Mouse (Mus musculus) hindbrain, embryonic 11.5 days (tissue): Measurements from ENCODE around the gene Rtbdn. TPM values are rescaled to one million over a fixed set of nuclear protein-coding genes. Genes with fewer than 3 reads are reported as not detected.

Experiments used
- ATAC-seq: fragments of 200-750 bp; cut with Nextera tagmentation; 2 replicates; pipeline ENCODE4 v1.8.0; 2017; ENCODE audit warnings: mild to moderate bottlenecking, moderate TSS enrichment, moderate library complexity; ENCODE audit not compliant: low FRiP score
- DNase-seq: peaks from one replicate; pipeline ENCODE4 v3.0.0-alpha.2; 2015; ENCODE audit warnings: low spot score
- H3K27ac ChIP-seq: fragments of 300-500 bp; sonication (generic); 2 replicates; pipeline ENCODE4 v1.5.1; 2014; ENCODE audit warnings: mild to moderate bottlenecking, low read depth, low read length
- H3K27me3 ChIP-seq: fragments of 300-500 bp; sonication (generic); 2 replicates; pipeline ENCODE4 v1.6.1; 2014; ENCODE audit warnings: mild to moderate bottlenecking, low read length, moderate library complexity, mixed read lengths; ENCODE audit not compliant: control insufficient read depth, insufficient read depth
- H3K36me3 ChIP-seq: fragments of 300-500 bp; sonication (generic); 2 replicates; pipeline ENCODE4 v1.6.1; 2014; ENCODE audit warnings: mild to moderate bottlenecking, low read length, moderate library complexity, mixed read lengths; ENCODE audit not compliant: control insufficient read depth, insufficient read depth
- H3K4me1 ChIP-seq: fragments of 300-500 bp; sonication (generic); replicated peaks from 2 replicates; pipeline ENCODE4 v1.6.1; 2014; ENCODE audit warnings: low read length, mixed read lengths; ENCODE audit not compliant: control insufficient read depth, insufficient read depth
- H3K4me2 ChIP-seq: fragments of 300-500 bp; sonication (generic); replicated peaks from 2 replicates; pipeline ENCODE4 v1.6.1; 2014; ENCODE audit warnings: mild to moderate bottlenecking, low read depth, low read length
- H3K4me3 ChIP-seq: fragments of 300-500 bp; sonication (generic); 2 replicates; pipeline ENCODE4 v1.5.1; 2014; ENCODE audit warnings: low read depth, low read length
- H3K9ac ChIP-seq: fragments of 300-500 bp; sonication (generic); 2 replicates; pipeline ENCODE4 v1.6.1; 2014; ENCODE audit warnings: low read depth, low read length
- H3K9me3 ChIP-seq: fragments of 300-500 bp; sonication (generic); 2 replicates; pipeline ENCODE4 v1.6.1; 2016; ENCODE audit warnings: low read length; ENCODE audit not compliant: control insufficient read depth
- WGBS: fragments of 180-500 bp; shearing (Covaris S2); extraction: QIAGEN DNeasy Blood & Tissue Kit; methylation state at CpG from one replicate; pipeline ENCODE4 v1.1.7; 2014; 5-methylcytosine and 5-hydroxymethylcytosine counted together
- polyA plus RNA-seq: library from polyadenylated mRNA; unstranded; fragments of >200 nt; fragmentation: Nextera tagmentation; extraction: Ambion mirVana; gene quantifications from 2 replicates; pipeline ENCODE4 v1.2.1, GENCODE M21; 2014

Gene Rtbdn
- polyA plus RNA-seq, 1 experiment from 2014 or later: 0.14 TPM

DNA sequence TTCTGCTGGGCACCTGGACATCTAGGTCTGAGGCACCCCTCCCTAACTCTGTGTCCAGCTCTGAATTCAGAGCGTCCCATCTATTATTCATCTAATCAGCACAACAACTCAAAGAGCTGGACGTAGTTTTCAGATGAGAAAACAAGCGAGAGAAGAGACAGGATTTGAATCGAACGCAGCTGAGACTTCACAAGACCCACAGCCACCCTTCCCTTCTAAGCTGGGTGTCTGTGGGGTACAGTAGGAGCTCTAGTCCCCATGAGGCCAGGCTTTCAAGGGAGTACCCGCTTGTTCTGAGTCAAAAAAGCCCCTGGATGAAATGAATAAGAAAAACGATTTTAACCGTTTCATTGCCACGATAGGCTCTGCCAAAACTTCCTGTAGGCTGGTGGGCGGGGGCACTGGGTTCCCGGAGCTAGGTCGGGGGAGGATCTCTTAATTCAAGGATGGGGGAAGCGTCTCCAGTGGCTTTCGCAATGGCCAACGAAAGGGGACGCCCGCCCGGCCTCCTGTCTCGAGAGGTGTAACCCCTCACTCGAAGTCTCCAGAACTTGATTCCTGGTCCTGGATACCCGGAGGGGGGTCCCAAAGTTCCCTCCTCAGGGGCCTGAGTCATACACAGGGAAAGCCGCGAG, 38.4 kb downstream of the Rtbdn start:
- peak overlapping the region; percentile 52 for H3K9ac ChIP-seq
- under 1% methylated on average over 23 of the region's 23 CpGs for WGBS
- peaks cover 18% of the 10 kb centered on the region for H3K4me1 ChIP-seq
- peaks cover 33% of the 10 kb centered on the region for H3K27me3 ChIP-seq
- 0 out of 2 replicates have a peak overlapping the region, but pooled peaks have one; percentile 11 for H3K27ac ChIP-seq
- peak; percentile 34 for DNase-seq
- ATAC-seq: no peak
- no peaks in the 10 kb centered on the region for H3K36me3 ChIP-seq
- H3K9me3 ChIP-seq: no peaks in the 10 kb centered on the region
- peak overlapping the region; percentile 42 for H3K4me3 ChIP-seq
- peak overlapping the region; percentile 88 for H3K4me2 ChIP-seq

DNA sequence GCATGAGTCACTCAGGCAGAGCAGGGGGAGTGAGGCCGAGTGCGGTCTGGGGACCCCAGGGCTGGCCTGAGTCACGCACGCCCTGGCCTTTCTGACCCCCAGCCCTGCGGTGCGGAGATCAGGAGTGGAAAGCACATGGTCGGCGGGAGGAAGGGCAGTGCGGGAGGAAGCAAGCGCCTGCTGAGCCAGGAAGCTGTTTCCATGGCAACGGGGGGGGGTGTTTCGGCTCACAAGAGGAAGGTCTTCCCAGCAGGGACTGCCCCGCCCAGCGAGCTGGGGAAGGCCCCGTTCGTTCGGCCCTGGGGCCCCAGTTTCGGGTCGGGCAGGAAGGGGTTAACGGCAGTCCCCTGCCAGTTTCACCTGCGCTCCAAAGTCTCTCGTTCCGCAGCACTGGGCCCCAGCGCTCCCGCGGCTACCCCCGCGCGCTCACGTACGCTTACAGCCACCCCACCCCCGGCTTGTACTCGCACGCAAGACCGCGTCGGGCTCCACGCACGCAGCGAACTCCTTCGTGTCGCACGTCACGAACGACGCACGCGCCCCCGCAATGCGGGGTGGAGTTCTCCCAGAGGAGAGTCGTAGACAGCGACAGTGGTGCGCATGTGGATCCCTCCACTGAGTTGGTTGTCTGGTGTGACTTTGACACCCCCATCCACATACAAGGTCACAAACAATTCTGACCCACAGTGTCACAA, 39.0 kb downstream of the Rtbdn start:
- Histone ChIP-seq H3K36me3 (no peaks in the 10 kb centered on the region), H3K27ac (no peak overlapping the region), H3K9me3 (no peaks in the 10 kb centered on the region), H3K4me2 (peak overlapping the region; percentile 88), H3K4me1 (peaks cover 19% of the 10 kb centered on the region), H3K27me3 (peaks cover 27% of the 10 kb centered on the region), H3K9ac (peak overlapping the region; percentile 52), H3K4me3 (peak overlapping the region; percentile 42)
- DNase-seq: peak; percentile 82
- WGBS: under 1% methylated on average over 53 of the region's 53 CpGs
- peak; percentile 21; the same call in 1 of the 2 replicates for ATAC-seq

DNA sequence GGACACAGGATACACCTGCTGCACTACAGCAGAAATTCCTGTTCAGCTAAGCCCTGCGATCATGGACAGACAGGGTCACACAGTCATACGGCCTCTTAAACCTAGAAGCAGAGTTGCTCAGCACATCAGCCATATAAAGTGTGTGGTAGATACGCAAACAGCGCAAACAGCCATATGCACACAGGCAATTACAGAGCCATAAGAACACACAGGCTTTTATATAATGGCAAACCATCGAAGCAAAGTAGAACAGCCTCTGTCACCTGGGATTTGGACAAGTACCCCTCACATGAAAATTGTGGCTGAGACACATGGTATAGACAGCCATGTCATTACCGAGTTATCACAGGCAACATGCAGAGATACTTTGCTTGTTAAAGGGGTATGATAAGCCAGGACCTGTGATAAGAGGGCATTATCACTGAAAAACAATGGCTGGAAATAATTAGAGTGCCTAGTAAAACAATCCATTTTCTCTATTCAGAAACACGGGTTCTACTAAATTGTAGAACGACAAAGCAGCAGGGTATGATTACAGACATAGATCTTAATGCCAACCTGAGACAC, 39.7 kb downstream of the Rtbdn start:
- Histone ChIP-seq H3K9ac (no peak overlapping the region), H3K27me3 (peaks cover 23% of the 10 kb centered on the region), H3K27ac (no peak overlapping the region), H3K4me3 (peak overlapping the region; percentile 42), H3K4me1 (peaks cover 16% of the 10 kb centered on the region), H3K9me3 (no peaks in the 10 kb centered on the region), H3K4me2 (peak overlapping the region; percentile 88), H3K36me3 (no peaks in the 10 kb centered on the region)
- ATAC-seq (no peak), DNase-seq (no peak)
- WGBS: 44% methylated on average over 8 of the region's 8 CpGs

GRCm38 (mm10) chr8:84987388-84987787, 40.6 kb downstream of the Rtbdn start:
- Histone ChIP-seq H3K4me1 (peaks cover 16% of the 10 kb centered on the region), H3K27me3 (peaks cover 21% of the 10 kb centered on the region), H3K9me3 (no peaks in the 10 kb centered on the region), H3K27ac (no peak overlapping the region), H3K9ac (no peak overlapping the region), H3K4me3 (no peak overlapping the region), H3K4me2 (no peak overlapping the region), H3K36me3 (no peaks in the 10 kb centered on the region)
- WGBS: 83% methylated on average over 5 of the region's 5 CpGs
- DNase-seq: no peak
- no peak for ATAC-seq

- Histone ChIP-seq H3K27me3 (peaks cover 21% of the 10 kb centered on the region), H3K36me3 (no peaks in the 10 kb centered on the region), H3K4me2 (no peak overlapping the region), H3K4me3 (no peak overlapping the region), H3K4me1 (peaks cover 16% of the 10 kb centered on the region), H3K27ac (no peak overlapping the region), H3K9me3 (no peaks in the 10 kb centered on the region), H3K9ac (no peak overlapping the region)
- 69% methylated on average over 2 of the region's 2 CpGs for WGBS
- DNase-seq: no peak
- ATAC-seq: no peak
Observed at GRCm38 (mm10) chr8:84987903-84988302, 41.1 kb downstream of the Rtbdn start.

GRCm38 (mm10) chr8:84989311-84989731, 42.5 kb downstream of the Rtbdn start:
- ATAC-seq (no peak), DNase-seq (no peak)
- Histone ChIP-seq H3K9ac (no peak overlapping the region), H3K9me3 (no peaks in the 10 kb centered on the region), H3K36me3 (no peaks in the 10 kb centered on the region), H3K27ac (no peak overlapping the region), H3K4me2 (no peak overlapping the region), H3K4me3 (no peak overlapping the region), H3K27me3 (peaks cover 19% of the 10 kb centered on the region), H3K4me1 (peaks cover 16% of the 10 kb centered on the region)
- 18% methylated on average over 15 of the region's 15 CpGs for WGBS

GRCm38 (mm10) chr8:84989810-84990209, 43.0 kb downstream of the Rtbdn start:
- whole genome bisulfite sequencing: 0% methylated on average over 15 of the region's 15 CpGs

DNA sequence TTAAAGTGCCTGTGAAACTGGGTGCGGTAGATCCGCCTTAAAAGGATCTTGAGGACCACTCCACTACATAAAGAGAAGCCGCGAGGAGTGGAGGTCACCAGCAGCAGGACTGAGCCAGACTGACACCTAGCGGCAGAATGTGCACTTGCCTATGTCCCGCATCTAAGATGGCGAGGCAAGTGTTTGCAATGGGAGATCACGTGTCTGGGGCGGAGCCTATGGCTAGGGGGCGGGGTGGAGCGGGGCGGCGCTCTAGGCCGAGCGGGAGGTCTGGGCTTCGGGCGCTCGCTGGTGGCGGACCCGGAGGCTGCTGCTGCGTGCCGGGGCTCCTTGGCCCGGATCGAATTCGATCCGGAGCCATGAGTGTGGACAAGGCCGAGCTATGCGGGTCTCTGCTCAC, 43.6 kb downstream of the Rtbdn start, which contains the start of gene Hook2:
Hook2 (plus strand) TSS at position 255 of the 400 bp plus-strand sequence.
- peak; percentile 94 for ATAC-seq

More at GRCm38 (mm10) chr8:84989810-84990209, 43.0 kb downstream of the Rtbdn start:
- no peaks in the 10 kb centered on the region for H3K36me3 ChIP-seq
- peak overlapping the region; percentile 53 for H3K9ac ChIP-seq
- peak; percentile 71 for ATAC-seq
- peaks cover 17% of the 10 kb centered on the region for H3K27me3 ChIP-seq
- DNase-seq: peak; percentile 97
- peak overlapping the region; percentile 52 for H3K4me3 ChIP-seq
- H3K4me1 ChIP-seq: peaks cover 13% of the 10 kb centered on the region
- H3K9me3 ChIP-seq: no peaks in the 10 kb centered on the region
- H3K4me2 ChIP-seq: peak overlapping the region; percentile 61
- no peak overlapping the region for H3K27ac ChIP-seq

More for the DNA sequence above, 43.6 kb downstream of the Rtbdn start, which contains the start of gene Hook2:
- Histone ChIP-seq H3K27ac (no peak within 1 kb of the TSS), H3K4me2 (peak within 1 kb of the TSS; percentile 84), H3K36me3 (no peaks in the 10 kb centered on the region), H3K4me1 (peaks cover 8% of the 10 kb centered on the region), H3K9me3 (no peaks in the 10 kb centered on the region), H3K4me3 (peak within 1 kb of the TSS; percentile 52), H3K27me3 (peaks cover 21% of the 10 kb centered on the region), H3K9ac (peak within 1 kb of the TSS; percentile 76)
- under 1% methylated on average over 28 of the region's 28 CpGs for WGBS
- peak; percentile 98 for DNase-seq
